Mouse (Mus musculus) neural tube, embryonic 11.5 days (tissue): ENCODE data around the gene Erbb4. TPM values are rescaled to one million over a fixed set of nuclear protein-coding genes. Genes with fewer than 3 reads are reported as not detected.

Experiments used
- ATAC-seq: fragments of 200-750 bp; cut with Nextera tagmentation; 2 replicates; pipeline ENCODE4 v1.8.0; 2017; ENCODE audit warnings: moderate number of reproducible peaks, mild to moderate bottlenecking, moderate TSS enrichment, moderate library complexity; ENCODE audit not compliant: insufficient read depth, low FRiP score, low TSS enrichment
- DNase-seq: peaks from one replicate; pipeline ENCODE4 v3.0.0-alpha.2; 2015; ENCODE audit warnings: low spot score
- H3K27ac ChIP-seq: fragments of 300-500 bp; sonication (generic); 2 replicates; pipeline ENCODE4 v1.5.1; 2014; ENCODE audit warnings: low read depth, mild to moderate bottlenecking, low read length
- H3K27me3 ChIP-seq: fragments of 300-500 bp; sonication (generic); 2 replicates; pipeline ENCODE4 v1.6.1; 2014; ENCODE audit warnings: mild to moderate bottlenecking, low read length, mixed read lengths; ENCODE audit not compliant: control insufficient read depth, insufficient read depth
- H3K36me3 ChIP-seq: fragments of 300-500 bp; sonication (generic); 2 replicates; pipeline ENCODE4 v1.6.1; 2014; ENCODE audit warnings: mild to moderate bottlenecking, low read length, moderate library complexity, mixed read lengths; ENCODE audit not compliant: control insufficient read depth, insufficient read depth
- H3K4me1 ChIP-seq: fragments of 300-500 bp; sonication (generic); 2 replicates; pipeline ENCODE4 v1.6.1; 2014; ENCODE audit warnings: low read length, mixed read lengths; ENCODE audit not compliant: control insufficient read depth, insufficient read depth
- H3K4me2 ChIP-seq: fragments of 300-500 bp; sonication (generic); 2 replicates; pipeline ENCODE4 v1.6.1; 2014; ENCODE audit warnings: low read depth, mild to moderate bottlenecking, moderate library complexity
- H3K4me3 ChIP-seq: fragments of 300-500 bp; sonication (generic); 2 replicates; pipeline ENCODE4 v1.5.1; 2014; ENCODE audit warnings: low read depth, low read length
- H3K9ac ChIP-seq: fragments of 300-500 bp; sonication (generic); 2 replicates; pipeline ENCODE4 v1.6.1; 2014; ENCODE audit warnings: mild to moderate bottlenecking, low read length
- H3K9me3 ChIP-seq: fragments of 300-500 bp; sonication (generic); 2 replicates; pipeline ENCODE4 v1.6.1; 2016; ENCODE audit warnings: low read length; ENCODE audit not compliant: control insufficient read depth
- WGBS: fragments of 180-500 bp; shearing (Covaris S2); extraction: QIAGEN DNeasy Blood & Tissue Kit; methylation state at CpG from one replicate; pipeline ENCODE4 v1.1.7; 2014; 5-methylcytosine and 5-hydroxymethylcytosine counted together
- polyA plus RNA-seq: library from polyadenylated mRNA; unstranded; fragments of >200 nt; fragmentation: Nextera tagmentation; extraction: Ambion mirVana; gene quantifications from 2 replicates; pipeline ENCODE4 v1.2.1, GENCODE M21; 2014

Gene Erbb4
- polyA plus RNA-seq, 1 experiment from 2014 or later = 5.0 TPM

GRCm38 (mm10) chr1:69085753-69086152, 22.1 kb downstream of the Erbb4 start:
- WGBS = 70% methylated on average over 6 of the region's 6 CpGs
- ATAC-seq (no peak), DNase-seq (no peak)
- H3K27ac ChIP-seq = no peak overlapping the region
- no peak overlapping the region for H3K4me2 ChIP-seq
- H3K4me3 ChIP-seq = no peak overlapping the region
- no peaks in the 10 kb centered on the region for H3K36me3 ChIP-seq
- no peaks in the 10 kb centered on the region for H3K9me3 ChIP-seq
- no peaks in the 10 kb centered on the region for H3K4me1 ChIP-seq
- no peaks in the 10 kb centered on the region for H3K27me3 ChIP-seq
- H3K9ac ChIP-seq = no peak overlapping the region

- H3K9ac ChIP-seq = no peak overlapping the region
- no peaks in the 10 kb centered on the region for H3K9me3 ChIP-seq
- H3K27me3 ChIP-seq = no peaks in the 10 kb centered on the region
- no peak overlapping the region for H3K27ac ChIP-seq
- 94% methylated on average over 4 of the region's 4 CpGs for WGBS
- H3K4me1 ChIP-seq = no peaks in the 10 kb centered on the region
- no peaks in the 10 kb centered on the region for H3K36me3 ChIP-seq
- DNase-seq (no peak), ATAC-seq (no peak)
- H3K4me2 ChIP-seq = no peak overlapping the region
- no peak overlapping the region for H3K4me3 ChIP-seq
Observed at GRCm38 (mm10) chr1:69048918-69049317, 58.9 kb downstream of the Erbb4 start.

GRCm38 (mm10) chr1:69046228-69046978, 61.5 kb downstream of the Erbb4 start:
- 82% methylated on average over 11 of the region's 11 CpGs for WGBS
- no peaks in the 10 kb centered on the region for H3K27me3 ChIP-seq
- no peak overlapping the region for H3K4me2 ChIP-seq
- DNase-seq (no peak), ATAC-seq (no peak)
- H3K4me3 ChIP-seq = no peak overlapping the region
- H3K9me3 ChIP-seq = no peaks in the 10 kb centered on the region
- H3K4me1 ChIP-seq = no peaks in the 10 kb centered on the region
- no peak overlapping the region for H3K9ac ChIP-seq
- H3K36me3 ChIP-seq = no peaks in the 10 kb centered on the region
- H3K27ac ChIP-seq = no peak overlapping the region

- DNase-seq (no peak), ATAC-seq (peak; percentile 62; the same call in 1 of the 2 replicates)
- H3K27me3 ChIP-seq = no peaks in the 10 kb centered on the region
- H3K36me3 ChIP-seq = no peaks in the 10 kb centered on the region
- no peak overlapping the region for H3K4me3 ChIP-seq
- no peak overlapping the region for H3K4me2 ChIP-seq
- no peaks in the 10 kb centered on the region for H3K9me3 ChIP-seq
- 58% methylated on average over 5 of the region's 5 CpGs for WGBS
- H3K9ac ChIP-seq = no peak overlapping the region
- no peak overlapping the region for H3K27ac ChIP-seq
- peaks cover 4% of the 10 kb centered on the region; the same call in 1 of the 2 replicates for H3K4me1 ChIP-seq
Observed at GRCm38 (mm10) chr1:69027816-69028215, 80.0 kb downstream of the Erbb4 start.

GRCm38 (mm10) chr1:69024858-69025257, 83.0 kb downstream of the Erbb4 start:
- H3K9me3 ChIP-seq = no peaks in the 10 kb centered on the region
- DNase-seq = peak; percentile 56
- peaks cover 4% of the 10 kb centered on the region; the same call in 1 of the 2 replicates for H3K4me1 ChIP-seq

GRCm38 (mm10) chr1:69023157-69023925, 84.5 kb downstream of the Erbb4 start:
- Histone ChIP-seq H3K4me3 (no peak overlapping the region), H3K9me3 (no peaks in the 10 kb centered on the region), H3K27ac (no peak overlapping the region), H3K9ac (no peak overlapping the region), H3K4me2 (no peak overlapping the region), H3K4me1 (peaks cover 4% of the 10 kb centered on the region; the same call in 1 of the 2 replicates), H3K27me3 (no peaks in the 10 kb centered on the region), H3K36me3 (no peaks in the 10 kb centered on the region)
- WGBS = 55% methylated on average over 4 of the region's 4 CpGs
- no peak for ATAC-seq
- DNase-seq = no peak

More at GRCm38 (mm10) chr1:69024858-69025257, 83.0 kb downstream of the Erbb4 start:
- no peak overlapping the region for H3K4me3 ChIP-seq
- no peaks in the 10 kb centered on the region for H3K27me3 ChIP-seq
- ATAC-seq = peak; percentile 85
- WGBS = 29% methylated on average over 3 of the region's 3 CpGs
- no peak overlapping the region for H3K4me2 ChIP-seq
- no peak overlapping the region for H3K9ac ChIP-seq
- H3K27ac ChIP-seq = 0 out of 2 replicates have a peak overlapping the region, but pooled peaks have one; percentile 44
- H3K36me3 ChIP-seq = no peaks in the 10 kb centered on the region

GRCm38 (mm10) chr1:69009800-69010505, 97.9 kb downstream of the Erbb4 start:
- Histone ChIP-seq H3K4me1 (no peaks in the 10 kb centered on the region), H3K36me3 (no peaks in the 10 kb centered on the region), H3K4me3 (no peak overlapping the region), H3K27ac (no peak overlapping the region), H3K27me3 (no peaks in the 10 kb centered on the region), H3K9ac (no peak overlapping the region), H3K4me2 (no peak overlapping the region), H3K9me3 (no peaks in the 10 kb centered on the region)
- ATAC-seq = peak; percentile 86
- 50% methylated on average over 5 of the region's 5 CpGs for WGBS
- DNase-seq = no peak

GRCm38 (mm10) chr1:69001371-69001770, 106.5 kb downstream of the Erbb4 start:
- Histone ChIP-seq H3K36me3 (no peaks in the 10 kb centered on the region), H3K9me3 (no peaks in the 10 kb centered on the region), H3K27me3 (no peaks in the 10 kb centered on the region), H3K4me3 (no peak overlapping the region), H3K9ac (no peak overlapping the region), H3K4me1 (no peaks in the 10 kb centered on the region), H3K4me2 (no peak overlapping the region), H3K27ac (no peak overlapping the region)
- 75% methylated on average over 3 of the region's 3 CpGs for WGBS
- no peak for ATAC-seq
- no peak for DNase-seq
